Mouse (Mus musculus) embryo, embryonic 10.5 days (tissue): Measurements from ENCODE around the gene Cask.
A peak's percentile ranks its signal among the peaks of the same experiment; 100 is the strongest.

Experiments
- DNase-seq: peaks from one replicate; pipeline ENCODE4 v3.0.0-alpha.2; 2015; ENCODE audit warnings: low spot score

Cask gene

GRCm38 (mm10) chrX:13518019-13518418 is 333.1 kb downstream of the Cask start:
- DNase-seq = no peak

- DNase-seq = no peak
Measured at GRCm38 (mm10) chrX:13516451-13516850, 334.7 kb downstream of the Cask start.

- DNase-seq = no peak
Measured at GRCm38 (mm10) chrX:13513864-13514263, 337.3 kb downstream of the Cask start.

GRCm38 (mm10) chrX:13513127-13513526 is 338.0 kb downstream of the Cask start:
- no peak for DNase-seq

- no peak for DNase-seq
Measured at GRCm38 (mm10) chrX:13506376-13506775, 344.8 kb downstream of the Cask start.

GRCm38 (mm10) chrX:13504389-13504788 is 346.8 kb downstream of the Cask start:
- no peak for DNase-seq

- peak; percentile 7 for DNase-seq
Measured at GRCm38 (mm10) chrX:13502862-13503375, 348.2 kb downstream of the Cask start.

- DNase-seq = no peak
Measured at GRCm38 (mm10) chrX:13500284-13500683, 350.9 kb downstream of the Cask start.

GRCm38 (mm10) chrX:13494892-13495703 is 356.1 kb downstream of the Cask start:
- no peak for DNase-seq

- no peak for DNase-seq
Measured at GRCm38 (mm10) chrX:13492922-13493321, 358.2 kb downstream of the Cask start.

GRCm38 (mm10) chrX:13490941-13491340 is 360.2 kb downstream of the Cask start:
- DNase-seq = no peak

GRCm38 (mm10) chrX:13489761-13490160 is 361.4 kb downstream of the Cask start:
- DNase-seq = no peak

- DNase-seq = no peak
Measured at GRCm38 (mm10) chrX:13489001-13489400, 362.2 kb downstream of the Cask start.

- DNase-seq = no peak
Measured at GRCm38 (mm10) chrX:13484447-13484846, 366.7 kb downstream of the Cask start.

- no peak for DNase-seq
Measured at GRCm38 (mm10) chrX:13482576-13482975, 368.6 kb downstream of the Cask start.

GRCm38 (mm10) chrX:13479570-13479969 is 371.6 kb downstream of the Cask start:
- no peak for DNase-seq

- DNase-seq = no peak
Measured at GRCm38 (mm10) chrX:13478298-13478697, 372.9 kb downstream of the Cask start.

GRCm38 (mm10) chrX:13477596-13477995 is 373.6 kb downstream of the Cask start:
- DNase-seq = no peak

GRCm38 (mm10) chrX:13475382-13475781 is 375.8 kb downstream of the Cask start:
- DNase-seq = no peak

GRCm38 (mm10) chrX:13472751-13473225 is 378.4 kb downstream of the Cask start:
- DNase-seq = no peak

- no peak for DNase-seq
Measured at GRCm38 (mm10) chrX:13471925-13472324, 379.2 kb downstream of the Cask start.

GRCm38 (mm10) chrX:13469160-13470116 is 381.7 kb downstream of the Cask start:
- DNase-seq = no peak
